Mouse (Mus musculus) ES-E14 (cell line): ENCODE results near the gene Zfp810.

Experiments used
- CHD2 ChIP-seq: IDR thresholded peaks from 2 replicates; pipeline ENCODE4 v1.6.1; 2014; ENCODE audit warnings: mild to moderate bottlenecking, low read depth, low read length, inconsistent platforms
- HCFC1 ChIP-seq: IDR thresholded peaks from 2 replicates; pipeline ENCODE4 v1.6.1; 2012; ENCODE audit warnings: low read length, inconsistent platforms, borderline replicate concordance; ENCODE audit not compliant: insufficient read depth
- MAFK ChIP-seq: IDR thresholded peaks from 2 replicates; pipeline ENCODE4 v1.6.1; 2014; ENCODE audit warnings: mild to moderate bottlenecking, low read depth, low read length, inconsistent platforms; ENCODE audit not compliant: insufficient read depth
- ZC3H11A ChIP-seq: IDR thresholded peaks from 2 replicates; pipeline ENCODE4 v1.6.1; 2012; ENCODE audit warnings: low read depth, mild to moderate bottlenecking, inconsistent platforms, low read length, borderline replicate concordance

- TF ChIP-seq HCFC1 (no peak; the same call in 1 of the 2 replicates), ZC3H11A (no peak), MAFK (no peak), CHD2 (peak; percentile 87)
These were observed at the start of gene Zfp810 for GRCm38 (mm10) chr9:22307156-22307919.
